ENCODE assay signal across 7 mouse cellular contexts in the genomic region with DNA sequence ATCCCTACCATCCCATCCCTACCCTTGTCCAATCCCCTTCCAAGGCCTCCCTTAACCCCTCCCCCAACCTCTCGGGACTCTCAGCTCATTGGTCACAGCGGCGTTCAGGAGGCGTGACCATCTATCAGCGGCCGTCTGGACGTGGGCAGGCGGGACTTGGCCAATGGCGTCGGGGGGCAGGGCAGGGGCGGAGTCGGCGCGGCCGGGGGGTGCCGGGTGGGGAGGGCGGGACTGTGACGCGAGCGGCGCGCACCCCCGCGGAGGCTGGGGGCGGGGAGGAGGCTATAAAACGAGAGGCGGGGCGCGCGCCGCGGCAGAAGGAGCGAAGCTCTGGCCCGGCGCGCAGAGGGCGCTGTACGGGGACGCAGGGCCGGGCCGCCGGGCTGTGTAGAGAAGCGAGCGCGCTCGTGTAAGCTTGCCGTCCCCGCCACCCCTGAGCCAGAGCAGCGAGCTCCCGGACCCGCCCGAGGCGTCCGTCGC. TPM values are rescaled to one million over a fixed set of nuclear protein-coding genes. Genes with fewer than 3 reads are reported as not detected.
DNase-seq lines count a peak whose midpoint lies in the region; ATAC-seq and TF ChIP-seq lines count a peak whose summit lies in the region.

A gene (plus strand): TSS at position 331 of the 480 bp plus-strand sequence.

- H3K4me3 ChIP-seq in embryonic facial prominence, embryonic 12.5 days, result peak within 1 kb of the TSS; percentile 87
- H3K4me3 ChIP-seq in kidney, adult 2 months (ENCODE audit: insufficient read depth, low read depth, low read length), result peak within 1 kb of the TSS; percentile 72
- peak within 1 kb of the TSS; percentile 96 for H3K4me3 ChIP-seq in limb, embryonic 12.5 days (replicated peaks)
- H3K4me3 ChIP-seq in midbrain, embryonic 15.5 days, result peak within 1 kb of the TSS; percentile 72
- peak within 1 kb of the TSS; percentile 84 for H3K4me3 ChIP-seq in spleen, adult 2 months (ENCODE audit: extremely low read depth, insufficient read depth, insufficient read length)

- H3K36me3 ChIP-seq in embryonic facial prominence, embryonic 12.5 days, result peaks cover 13% of the 10 kb centered on the region
- H3K36me3 ChIP-seq in kidney, adult 2 months (ENCODE audit: control insufficient read depth, insufficient read depth, low read length), result peaks cover 18% of the 10 kb centered on the region; the same call in 1 of the 2 replicates
- peaks cover 16% of the 10 kb centered on the region for H3K36me3 ChIP-seq in limb, embryonic 12.5 days
- peaks cover 11% of the 10 kb centered on the region; the same call in 1 of the 2 replicates for H3K36me3 ChIP-seq in midbrain, embryonic 15.5 days (replicated peaks)
- H3K36me3 ChIP-seq in spleen, adult 2 months (ENCODE audit: control insufficient read depth, insufficient read depth, low read length), result peaks cover 10% of the 10 kb centered on the region; the same call in 1 of the 2 replicates

- peak; percentile 98 for TF ChIP-seq POLR2A in kidney, adult 2 months (IDR thresholded peaks at IDR 0.05; ENCODE audit: low read depth, low read length)
- peak; percentile 100 for TF ChIP-seq POLR2A in spleen, adult 2 months (IDR thresholded peaks at IDR 0.05; ENCODE audit: low read depth, low read length)

- H3K4me1 ChIP-seq in embryonic facial prominence, embryonic 12.5 days, result peaks cover 13% of the 10 kb centered on the region
- peaks cover 5% of the 10 kb centered on the region; the same call in 1 of the 2 replicates for H3K4me1 ChIP-seq in kidney, adult 2 months (ENCODE audit: control insufficient read depth, insufficient read depth, low read length)
- peaks cover 25% of the 10 kb centered on the region for H3K4me1 ChIP-seq in limb, embryonic 12.5 days (replicated peaks)
- H3K4me1 ChIP-seq in midbrain, embryonic 15.5 days, result peaks cover 31% of the 10 kb centered on the region
- peaks cover 1% of the 10 kb centered on the region; the same call in 1 of the 2 replicates for H3K4me1 ChIP-seq in spleen, adult 2 months (ENCODE audit: control insufficient read depth, insufficient read depth, insufficient read length)

- peak; percentile 96 for ATAC-seq in embryonic facial prominence, embryonic 12.5 days (ENCODE audit: insufficient number of reproducible peaks, insufficient read depth, low FRiP score, low TSS enrichment)
- peak; percentile 96 for ATAC-seq in limb, embryonic 12.5 days (ENCODE audit: insufficient number of reproducible peaks, insufficient read depth, low FRiP score, low TSS enrichment, low read depth)
- peak; percentile 97 for ATAC-seq in midbrain, embryonic 15.5 days (replicated peaks)

- TF ChIP-seq CTCF in kidney, adult 2 months (conservative IDR thresholded peaks at IDR 0.05; ENCODE audit: insufficient read depth, insufficient read length, low read depth, low read length), result no peak
- TF ChIP-seq CTCF in spleen, adult 2 months (IDR thresholded peaks at IDR 0.05; ENCODE audit: extremely low read depth, insufficient read depth, insufficient read length, insufficient replicate concordance), result no peak

- H3K9ac ChIP-seq in embryonic facial prominence, embryonic 12.5 days, result peak within 1 kb of the TSS; percentile 97
- peak within 1 kb of the TSS; percentile 95 for H3K9ac ChIP-seq in limb, embryonic 12.5 days (replicated peaks)
- H3K9ac ChIP-seq in midbrain, embryonic 15.5 days, result peak within 1 kb of the TSS; percentile 82

- 1% methylated on average over 34 of the region's 55 CpGs for WGBS in embryonic facial prominence, embryonic 12.5 days
- 2% methylated on average over 52 of the region's 55 CpGs for WGBS in kidney, adult 2 months
- WGBS in limb, embryonic 12.5 days, result 1% methylated on average over 29 of the region's 55 CpGs
- WGBS in midbrain, embryonic 15.5 days, result under 1% methylated on average over 55 of the region's 55 CpGs
- 1% methylated on average over 51 of the region's 55 CpGs for WGBS in spleen, adult 2 months

- H3K4me2 ChIP-seq in embryonic facial prominence, embryonic 12.5 days (replicated peaks), result peak within 1 kb of the TSS; percentile 95
- peak within 1 kb of the TSS; percentile 93 for H3K4me2 ChIP-seq in limb, embryonic 12.5 days
- H3K4me2 ChIP-seq in midbrain, embryonic 15.5 days, result peak within 1 kb of the TSS; percentile 99

- no peaks in the 10 kb centered on the region for H3K9me3 ChIP-seq in embryonic facial prominence, embryonic 12.5 days
- no peaks in the 10 kb centered on the region for H3K9me3 ChIP-seq in limb, embryonic 12.5 days
- H3K9me3 ChIP-seq in midbrain, embryonic 15.5 days, result no peaks in the 10 kb centered on the region

- DNase-seq in adrenal gland, postnatal 25 days, result peak; percentile 98
- DNase-seq in heart, adult 18-20 months, result peak; percentile 96 to 99
- DNase-seq in kidney, adult 2 months, result peak; percentile 100
- DNase-seq in spleen, adult 2 months (ENCODE audit: low read depth in 1 of 2, low spot score in 2 of 2), result peak; percentile 95 to 99

- H3K27me3 ChIP-seq in embryonic facial prominence, embryonic 12.5 days, result no peaks in the 10 kb centered on the region
- H3K27me3 ChIP-seq in kidney, adult 2 months (replicated peaks; ENCODE audit: control insufficient read depth, insufficient read depth, low read length), result no peaks in the 10 kb centered on the region
- H3K27me3 ChIP-seq in limb, embryonic 12.5 days, result no peaks in the 10 kb centered on the region
- H3K27me3 ChIP-seq in midbrain, embryonic 15.5 days (replicated peaks), result no peaks in the 10 kb centered on the region
- H3K27me3 ChIP-seq in spleen, adult 2 months (ENCODE audit: control insufficient read depth, insufficient read depth, low read length), result no peaks in the 10 kb centered on the region

- H3K27ac ChIP-seq in embryonic facial prominence, embryonic 12.5 days, result peak within 1 kb of the TSS; percentile 99
- peak within 1 kb of the TSS; percentile 99 for H3K27ac ChIP-seq in kidney, adult 2 months (ENCODE audit: insufficient read depth, low read depth, low read length)
- H3K27ac ChIP-seq in limb, embryonic 12.5 days, result peak within 1 kb of the TSS; percentile 99
- peak within 1 kb of the TSS; percentile 99 for H3K27ac ChIP-seq in midbrain, embryonic 15.5 days
- H3K27ac ChIP-seq in spleen, adult 2 months (ENCODE audit: insufficient read depth, low read length), result peak within 1 kb of the TSS; percentile 98

RNA-seq across cellular contexts. Expression of the gene that starts here (rescaled TPM):
- 245 and 267 TPM in 2 replicates for total RNA-seq in adrenal gland, postnatal 25 days (2021)
- 32.9 TPM in 2 replicates for polyA plus RNA-seq in embryonic facial prominence, embryonic 12.5 days (2016; fragmentation: Nextera tagmentation; extraction: Ambion mirVana)
- 10 to 100 TPM; 47.5 to 50.4 TPM for total RNA-seq in heart, adult 18-20 months (2021)
- 45.0 and 54.8 TPM in 2 replicates for polyA plus RNA-seq in kidney, adult 2 months (2012; rRNA removed)
- 36.8 and 37.1 TPM in 2 replicates for polyA plus RNA-seq in limb, embryonic 12.5 days (2016; fragmentation: Nextera tagmentation; extraction: Ambion mirVana)
- 27.3 and 31.2 TPM in 2 replicates for polyA plus RNA-seq in midbrain, embryonic 15.5 days (2015; fragmentation: Nextera tagmentation; extraction: Ambion mirVana)
- polyA plus RNA-seq in spleen, adult 2 months (2012; rRNA removed), result 10.2 and 11.9 TPM in 2 replicates

Comparison
In these comparisons a context has a peak if more than half of its experiments do, and no peak if none do; other contexts are left out.
1. Peak in every context shown above with its lines: DNase-seq, ATAC-seq, H3K4me3 ChIP-seq and H3K27ac ChIP-seq.